Mouse (Mus musculus): Measurements from ENCODE around the gene Klhl8.

GRCm38 (mm10) chr5:103829158-103829557 is 81.9 kb downstream of the Klhl8 start:
- TF ChIP-seq HCFC1 (IDR thresholded peaks at IDR 0.05; ENCODE audit: borderline replicate concordance, insufficient read depth, low read length) (no peak), ZNF384 (IDR thresholded peaks at IDR 0.05; ENCODE audit: low read depth, low read length) (no peak), CHD2 (IDR thresholded peaks at IDR 0.05; ENCODE audit: low read depth, low read length) (no peak)

Measured in ES-E14 (cell line).